Mouse (Mus musculus): Measurements from ENCODE around the gene Tnip2. TPM values are rescaled to one million over a fixed set of nuclear protein-coding genes. Genes with fewer than 3 reads are reported as not detected.

Tnip2 gene
- polyA plus RNA-seq, 1 experiment from 2014 or later: 23.3 TPM

DNA sequence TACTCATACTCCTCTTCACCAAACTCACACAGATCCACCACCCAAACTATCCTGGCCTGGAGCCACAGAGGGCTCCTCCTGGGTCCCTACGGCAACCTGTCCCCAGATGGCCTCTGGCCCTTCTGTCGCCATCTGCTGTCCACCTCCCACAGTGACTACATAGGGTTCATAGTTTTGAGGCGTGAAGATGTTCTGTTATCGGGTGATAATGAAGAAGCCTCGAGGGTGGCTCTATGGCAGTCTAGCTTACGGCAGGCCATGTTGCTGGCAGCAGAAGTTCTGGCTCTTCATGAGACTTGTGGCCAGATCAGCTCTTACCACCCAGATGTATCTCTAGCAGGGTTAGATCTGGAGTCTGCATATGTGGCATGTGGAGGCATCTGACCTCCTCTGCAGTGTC, 11.0 kb downstream of the Tnip2 start:
- Histone ChIP-seq H3K27me3 (replicated peaks; ENCODE audit: insufficient read depth, low read length) (no peaks in the 10 kb centered on the region), H3K36me3 (ENCODE audit: insufficient read depth, low read length) (peaks cover 18% of the 10 kb centered on the region; the same call in 1 of the 2 replicates), H3K9me3 (ENCODE audit: low read length) (no peaks in the 10 kb centered on the region), H3K4me1 (ENCODE audit: insufficient read depth, low read depth, low read length) (no peaks in the 10 kb centered on the region), H3K4me3 (ENCODE audit: low read depth, low read length) (no peak overlapping the region), H3K9ac (replicated peaks; ENCODE audit: low read depth) (no peak overlapping the region), H3K4me2 (replicated peaks; ENCODE audit: low read depth, low read length) (no peak overlapping the region), H3K27ac (ENCODE audit: low read length) (no peak overlapping the region)
- ATAC-seq: no peak
- no peak for DNase-seq (ENCODE audit: low spot score)
- TF ChIP-seq EP300 (IDR thresholded peaks at IDR 0.05) (no peak), CTCF (IDR thresholded peaks at IDR 0.05) (no peak)
- WGBS: 74% methylated on average over 6 of the region's 6 CpGs

DNA sequence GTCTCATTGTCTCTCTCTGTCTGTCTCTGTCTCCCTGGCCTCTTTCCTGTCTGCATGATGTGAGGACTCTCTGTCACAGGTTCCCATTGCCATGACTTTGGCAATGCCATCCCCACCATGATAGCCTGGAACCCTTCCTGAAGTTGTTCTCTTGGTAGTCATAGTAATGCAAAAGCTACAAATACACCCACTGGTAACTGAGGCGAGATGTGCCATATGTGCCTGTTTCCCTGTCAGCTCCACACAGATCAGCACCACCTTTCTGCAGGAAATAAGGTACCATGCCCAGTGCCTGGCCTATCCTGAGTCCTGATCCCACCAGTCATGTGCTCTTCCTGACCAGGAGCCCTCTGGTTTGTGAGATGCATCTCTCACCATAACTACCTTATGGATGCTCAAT, 11.4 kb downstream of the Tnip2 start:
- Histone ChIP-seq H3K9me3 (ENCODE audit: low read length) (no peaks in the 10 kb centered on the region), H3K9ac (replicated peaks; ENCODE audit: low read depth) (no peak overlapping the region), H3K27ac (ENCODE audit: low read length) (no peak overlapping the region), H3K4me1 (ENCODE audit: insufficient read depth, low read depth, low read length) (no peaks in the 10 kb centered on the region), H3K36me3 (ENCODE audit: insufficient read depth, low read length) (peaks cover 18% of the 10 kb centered on the region; the same call in 1 of the 2 replicates), H3K4me3 (ENCODE audit: low read depth, low read length) (no peak overlapping the region), H3K27me3 (replicated peaks; ENCODE audit: insufficient read depth, low read length) (no peaks in the 10 kb centered on the region), H3K4me2 (replicated peaks; ENCODE audit: low read depth, low read length) (no peak overlapping the region)
- ATAC-seq (no peak), DNase-seq (ENCODE audit: low spot score) (no peak)
- no peak for TF ChIP-seq EP300 (IDR thresholded peaks at IDR 0.05)
- TF ChIP-seq CTCF (IDR thresholded peaks at IDR 0.05): no peak
- WGBS: 84% methylated on average over 1 of the region's 1 CpGs

DNA sequence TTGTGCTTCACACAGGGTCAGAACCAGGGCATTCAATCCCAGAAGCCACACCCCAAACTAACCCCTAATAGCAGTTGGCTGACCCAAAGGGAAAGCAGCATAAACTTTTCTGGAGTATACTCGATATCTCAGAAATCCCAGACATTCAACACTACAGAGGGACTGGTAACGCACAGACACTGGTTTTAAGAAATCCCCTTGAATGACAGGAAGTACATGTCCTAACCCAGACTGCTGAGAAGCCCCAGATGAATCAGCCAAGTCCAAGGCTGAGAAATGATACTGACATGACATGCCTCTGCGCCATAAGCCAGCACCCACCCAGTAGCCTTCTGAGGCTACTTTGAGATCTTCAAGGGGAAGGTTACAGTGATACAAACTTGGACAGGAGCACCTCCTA, 12.2 kb downstream of the Tnip2 start:
- ATAC-seq: no peak
- Histone ChIP-seq H3K36me3 (ENCODE audit: insufficient read depth, low read length) (peaks cover 18% of the 10 kb centered on the region; the same call in 1 of the 2 replicates), H3K9ac (replicated peaks; ENCODE audit: low read depth) (no peak overlapping the region), H3K27ac (ENCODE audit: low read length) (no peak overlapping the region), H3K27me3 (replicated peaks; ENCODE audit: insufficient read depth, low read length) (no peaks in the 10 kb centered on the region), H3K4me1 (ENCODE audit: insufficient read depth, low read depth, low read length) (no peaks in the 10 kb centered on the region), H3K9me3 (ENCODE audit: low read length) (no peaks in the 10 kb centered on the region), H3K4me2 (replicated peaks; ENCODE audit: low read depth, low read length) (no peak overlapping the region), H3K4me3 (ENCODE audit: low read depth, low read length) (no peak overlapping the region)
- TF ChIP-seq CTCF (IDR thresholded peaks at IDR 0.05) (no peak), EP300 (IDR thresholded peaks at IDR 0.05) (no peak)
- DNase-seq (ENCODE audit: low spot score): no peak
- WGBS: 74% methylated on average over 3 of the region's 3 CpGs

DNA sequence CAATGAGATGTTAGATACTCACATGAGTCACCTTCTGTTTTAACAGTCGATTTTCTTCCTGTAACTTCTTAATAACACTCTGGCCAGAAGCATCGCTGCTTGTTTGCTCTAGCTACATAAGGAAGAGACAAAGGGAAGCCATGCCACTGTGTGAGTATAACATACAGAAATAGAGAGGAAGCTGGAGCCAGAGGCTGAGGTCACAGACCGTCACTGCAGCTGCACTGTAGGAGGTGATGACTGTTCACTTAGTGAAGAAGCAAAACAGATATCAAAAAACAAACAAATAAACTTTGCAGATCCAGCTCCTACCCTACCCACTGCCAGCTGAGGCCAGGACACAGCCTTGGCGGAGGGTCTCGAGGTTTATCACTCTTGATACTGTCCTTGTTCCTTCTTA, 12.9 kb downstream of the Tnip2 start:
- ATAC-seq: no peak
- Histone ChIP-seq H3K4me3 (ENCODE audit: low read depth, low read length) (no peak overlapping the region), H3K9ac (replicated peaks; ENCODE audit: low read depth) (no peak overlapping the region), H3K27ac (ENCODE audit: low read length) (no peak overlapping the region), H3K4me1 (ENCODE audit: insufficient read depth, low read depth, low read length) (no peaks in the 10 kb centered on the region), H3K36me3 (ENCODE audit: insufficient read depth, low read length) (peaks cover 18% of the 10 kb centered on the region; the same call in 1 of the 2 replicates), H3K4me2 (replicated peaks; ENCODE audit: low read depth, low read length) (no peak overlapping the region), H3K9me3 (ENCODE audit: low read length) (no peaks in the 10 kb centered on the region), H3K27me3 (replicated peaks; ENCODE audit: insufficient read depth, low read length) (no peaks in the 10 kb centered on the region)
- DNase-seq (ENCODE audit: low spot score): no peak
- 69% methylated on average over 5 of the region's 5 CpGs for WGBS
- TF ChIP-seq CTCF (IDR thresholded peaks at IDR 0.05) (no peak), EP300 (IDR thresholded peaks at IDR 0.05) (no peak)

DNA sequence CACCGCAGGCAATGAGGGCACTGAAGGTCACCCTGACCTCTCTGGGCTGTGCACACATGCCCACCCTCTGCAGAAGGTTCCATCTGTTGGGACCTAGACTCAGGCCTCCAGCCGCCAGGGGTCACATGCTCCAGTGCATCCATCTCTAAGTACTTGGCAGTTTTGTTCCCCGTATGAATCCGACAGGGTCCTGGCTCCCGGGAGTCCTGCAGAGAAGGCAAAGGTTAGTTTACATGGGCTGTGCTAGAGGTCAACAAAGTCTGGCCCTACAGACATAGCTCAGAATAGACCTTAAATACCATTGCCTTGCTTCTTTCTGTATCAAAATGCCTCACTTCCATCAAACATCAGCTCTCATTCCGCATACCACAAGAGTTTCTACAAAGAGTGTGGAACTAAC, 17.0 kb downstream of the Tnip2 start:
- WGBS: 45% methylated on average over 6 of the region's 6 CpGs
- peaks cover 9% of the 10 kb centered on the region; the same call in 1 of the 2 replicates for H3K36me3 ChIP-seq (ENCODE audit: insufficient read depth, low read length)
- TF ChIP-seq EP300 (IDR thresholded peaks at IDR 0.05) (no peak), CTCF (IDR thresholded peaks at IDR 0.05) (no peak)
- no peaks in the 10 kb centered on the region for H3K9me3 ChIP-seq (ENCODE audit: low read length)
- H3K4me1 ChIP-seq (ENCODE audit: insufficient read depth, low read depth, low read length): no peaks in the 10 kb centered on the region
- no peaks in the 10 kb centered on the region for H3K27me3 ChIP-seq (replicated peaks; ENCODE audit: insufficient read depth, low read length)
- H3K27ac ChIP-seq (ENCODE audit: low read length): no peak overlapping the region
- DNase-seq (ENCODE audit: low spot score) (no peak), ATAC-seq (no peak)
- no peak overlapping the region for H3K4me3 ChIP-seq (ENCODE audit: low read depth, low read length)
- no peak overlapping the region for H3K9ac ChIP-seq (replicated peaks; ENCODE audit: low read depth)
- no peak overlapping the region for H3K4me2 ChIP-seq (replicated peaks; ENCODE audit: low read depth, low read length)

DNA sequence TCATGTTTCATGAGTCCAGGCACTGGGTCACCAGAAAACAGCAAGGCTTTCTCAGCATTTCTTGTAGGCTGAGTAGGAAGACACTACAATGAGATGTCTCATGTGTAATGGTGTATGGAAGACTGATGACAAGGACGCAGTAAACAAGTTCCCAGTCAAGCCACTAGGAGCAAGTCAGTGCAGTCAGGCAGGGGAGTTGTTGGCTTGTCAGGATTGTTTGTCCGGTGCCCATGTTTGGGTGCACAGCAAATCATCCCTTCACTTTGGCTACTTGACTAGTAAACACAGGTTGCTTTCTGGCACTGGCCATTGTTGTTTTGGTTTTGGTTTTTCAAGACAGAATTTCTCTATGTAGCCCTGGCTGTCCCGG, 24.4 kb downstream of the Tnip2 start:
- ATAC-seq (no peak), DNase-seq (ENCODE audit: low spot score) (no peak)
- Histone ChIP-seq H3K36me3 (ENCODE audit: insufficient read depth, low read length) (no peaks in the 10 kb centered on the region; the same call in 1 of the 2 replicates), H3K27ac (ENCODE audit: low read length) (no peak overlapping the region), H3K9me3 (ENCODE audit: low read length) (no peaks in the 10 kb centered on the region), H3K4me2 (replicated peaks; ENCODE audit: low read depth, low read length) (no peak overlapping the region), H3K4me3 (ENCODE audit: low read depth, low read length) (no peak overlapping the region), H3K27me3 (replicated peaks; ENCODE audit: insufficient read depth, low read length) (no peaks in the 10 kb centered on the region), H3K9ac (replicated peaks; ENCODE audit: low read depth) (no peak overlapping the region), H3K4me1 (ENCODE audit: insufficient read depth, low read depth, low read length) (no peaks in the 10 kb centered on the region)
- TF ChIP-seq CTCF (IDR thresholded peaks at IDR 0.05) (no peak), EP300 (IDR thresholded peaks at IDR 0.05) (no peak)
- WGBS: 94% methylated on average over 3 of the region's 3 CpGs
